Mouse (Mus musculus) MEL (cell line): ENCODE measurements around the gene Kcnj6. TPM values are rescaled to one million over a fixed set of nuclear protein-coding genes. Genes with fewer than 3 reads are reported as not detected.

Experiments used
- DNase-seq: peaks from one replicate; pipeline ENCODE4 v3.0.0; 2011; ENCODE audit warnings: low read depth, low spot score
- H3K27ac ChIP-seq: 2 replicates; pipeline ENCODE4 v1.5.1; 2012; ENCODE audit warnings: low read depth, mild to moderate bottlenecking, control low read depth, low read length, moderate library complexity; ENCODE audit not compliant: control insufficient read depth
- H3K27me3 ChIP-seq, 2 experiments: fragments of 150-350 bp in 1 of 2; sonication (generic) in 1 of 2; 2 replicates each; pipeline ENCODE4 v1.6.1; 2012; ENCODE audit warnings: low read length in 2 of 2, mild to moderate bottlenecking in 2 of 2, improper control_type of control experiment in 1 of 2, moderate library complexity in 1 of 2; ENCODE audit not compliant: insufficient read depth in 2 of 2, control insufficient read depth in 1 of 2
- H3K36me3 ChIP-seq, 2 experiments: 2 replicates each; pipeline ENCODE4 v1.6.1; 2012 to 2014; ENCODE audit warnings: low read length in 2 of 2, improper control_type of control experiment in 1 of 2, inconsistent platforms in 1 of 2, mild to moderate bottlenecking in 1 of 2; ENCODE audit not compliant: insufficient read depth in 2 of 2, control insufficient read depth in 1 of 2
- H3K4me1 ChIP-seq, 2 experiments: fragments of 150-350 bp in 1 of 2; sonication (generic) in 1 of 2; 2 replicates each; pipeline ENCODE4 v1.6.1; 2012; ENCODE audit warnings: low read length in 2 of 2, improper control_type of control experiment in 1 of 2, mild to moderate bottlenecking in 1 of 2; ENCODE audit not compliant: insufficient read depth in 2 of 2, control insufficient read depth in 1 of 2
- H3K4me3 ChIP-seq, 2 experiments: fragments of 150-350 bp in 1 of 2; sonication (generic) in 1 of 2; 2 replicates each; pipeline ENCODE4 v1.5.1; 2012; ENCODE audit warnings: low read depth in 2 of 2, low read length in 2 of 2, mild to moderate bottlenecking in 2 of 2, moderate library complexity in 2 of 2, control low read depth in 1 of 2, improper control_type of control experiment in 1 of 2; ENCODE audit not compliant: control insufficient read depth in 1 of 2, insufficient read depth in 1 of 2
- H3K79me2 ChIP-seq: 2 replicates; pipeline ENCODE4 v1.6.1; 2012; ENCODE audit warnings: mild to moderate bottlenecking, low read length, moderate library complexity; ENCODE audit not compliant: control insufficient read depth, poor library complexity, insufficient read depth
- H3K9ac ChIP-seq: 2 replicates; pipeline ENCODE4 v1.6.1; 2012; ENCODE audit warnings: low read depth, mild to moderate bottlenecking, control low read depth, low read length, moderate library complexity; ENCODE audit not compliant: control insufficient read depth, poor library complexity, severe bottlenecking
- H3K9me3 ChIP-seq: fragments of 150-350 bp; sonication (generic); replicated peaks from 2 replicates; pipeline ENCODE4 v1.6.1; 2012; ENCODE audit warnings: mild to moderate bottlenecking, low read length, improper control_type of control experiment, moderate library complexity; ENCODE audit not compliant: insufficient read depth
- CHD1 ChIP-seq: IDR thresholded peaks from 2 replicates; pipeline ENCODE4 v1.6.1; 2012; ENCODE audit warnings: low read depth, mild to moderate bottlenecking, inconsistent platforms, low read length, improper control_type of control experiment
- E2F4 ChIP-seq: IDR thresholded peaks from 2 replicates; pipeline ENCODE4 v1.6.1; 2011; ENCODE audit warnings: low read depth, low read length, improper control_type of control experiment, borderline replicate concordance
- HCFC1 ChIP-seq: IDR thresholded peaks from 2 replicates; pipeline ENCODE4 v1.6.1; 2012; ENCODE audit warnings: low read depth, mild to moderate bottlenecking, inconsistent platforms, low read length, improper control_type of control experiment, moderate library complexity
- KAT2A ChIP-seq: conservative IDR thresholded peaks from 2 replicates; pipeline ENCODE4 v1.6.1; 2012; ENCODE audit warnings: low read depth, low read length, improper control_type of control experiment, inconsistent platforms
- MEF2A ChIP-seq: IDR thresholded peaks from 2 replicates; pipeline ENCODE4 v1.6.1; 2014; ENCODE audit warnings: low read depth, mild to moderate bottlenecking, inconsistent platforms, low read length, improper control_type of control experiment; ENCODE audit not compliant: poor library complexity, insufficient replicate concordance, severe bottlenecking; ENCODE audit errors: extremely low read depth
- MXI1 ChIP-seq: IDR thresholded peaks from 2 replicates; pipeline ENCODE4 v1.6.1; 2011; ENCODE audit warnings: mild to moderate bottlenecking, low read depth, low read length, improper control_type of control experiment
- MYB ChIP-seq: IDR thresholded peaks from 2 replicates; pipeline ENCODE4 v1.6.1; 2011; ENCODE audit warnings: mild to moderate bottlenecking, low read depth, low read length, improper control_type of control experiment
- NELFE ChIP-seq: IDR thresholded peaks from 2 replicates; pipeline ENCODE4 v1.6.1; 2011; ENCODE audit warnings: low read depth, low read length, improper control_type of control experiment
- NRF1 ChIP-seq: IDR thresholded peaks from 2 replicates; pipeline ENCODE4 v1.6.1; 2014; ENCODE audit warnings: low read depth, mild to moderate bottlenecking, inconsistent platforms, low read length, improper control_type of control experiment, moderate library complexity; ENCODE audit not compliant: poor library complexity, insufficient read depth, severe bottlenecking
- POLR2A ChIP-seq, 2 experiments: IDR thresholded peaks; 2 replicates each; pipeline ENCODE4 v1.6.1; 2011 to 2012; ENCODE audit warnings: low read length in 2 of 2, mild to moderate bottlenecking in 2 of 2, control low read depth in 1 of 2, improper control_type of control experiment in 1 of 2, low read depth in 1 of 2, moderate library complexity in 1 of 2; ENCODE audit not compliant: control insufficient read depth in 1 of 2, insufficient read depth in 1 of 2, poor library complexity in 1 of 2
- POLR2AphosphoS2 ChIP-seq: IDR thresholded peaks from 2 replicates; pipeline ENCODE4 v1.6.1; 2011; ENCODE audit warnings: low read length, improper control_type of control experiment
- POLR2AphosphoS5 ChIP-seq: IDR thresholded peaks from 2 replicates; pipeline ENCODE4 v1.6.1; 2012; ENCODE audit warnings: low read depth, borderline replicate concordance, mild to moderate bottlenecking, inconsistent platforms, low read length, moderate library complexity, mixed read lengths
- SIN3A ChIP-seq: IDR thresholded peaks from 2 replicates; pipeline ENCODE4 v1.6.1; 2012; ENCODE audit warnings: low read length, improper control_type of control experiment, inconsistent platforms
- TAL1 ChIP-seq: IDR thresholded peaks from 2 replicates; pipeline ENCODE4 v1.6.1; 2012; ENCODE audit warnings: mild to moderate bottlenecking, inconsistent platforms, low read length, moderate library complexity, mixed read lengths
- TCF12 ChIP-seq: IDR thresholded peaks from 2 replicates; pipeline ENCODE4 v1.6.1; 2014; ENCODE audit warnings: low read depth, mild to moderate bottlenecking, inconsistent platforms, low read length, improper control_type of control experiment, moderate library complexity
- USF1 ChIP-seq: IDR thresholded peaks from 2 replicates; pipeline ENCODE4 v1.6.1; 2014; ENCODE audit warnings: low read depth, mild to moderate bottlenecking, inconsistent platforms, low read length, improper control_type of control experiment, moderate library complexity
- USF2 ChIP-seq, 2 experiments: IDR thresholded peaks; 2 replicates each; pipeline ENCODE4 v1.6.1; 2011 to 2012; ENCODE audit warnings: improper control_type of control experiment in 2 of 2, low read length in 2 of 2, borderline replicate concordance in 1 of 2, inconsistent platforms in 1 of 2, low read depth in 1 of 2, mild to moderate bottlenecking in 1 of 2; ENCODE audit not compliant: insufficient read depth in 1 of 2
- ZC3H11A ChIP-seq: IDR thresholded peaks from 2 replicates; pipeline ENCODE4 v1.6.1; 2012; ENCODE audit warnings: low read depth, mild to moderate bottlenecking, inconsistent platforms, low read length, improper control_type of control experiment
- polyA plus RNA-seq, 2 experiments: library from polyadenylated mRNA; stranded (reverse) in 1 of 2; unstranded in 1 of 2; fragments of >175 nt in 1 of 2; fragments of >200 nt in 1 of 2; gene quantifications; 2 replicates each; pipeline versions ENCODE4 v1.2.1 to v1.2.4; 2012; ENCODE audit warnings: low replicate concordance in 2 of 2, low read depth in 1 of 2; ENCODE audit not compliant: insufficient read length in 2 of 2, insufficient read depth in 1 of 2, missing spikeins in 1 of 2
- total RNA-seq: library from RNA; depleted of rRNA; stranded (reverse); fragments of 300-350 nt; gene quantifications from 2 replicates; pipeline ENCODE4 v1.2.3, GENCODE M21; 2012

Gene Kcnj6
- total and polyA plus RNA-seq, 3 experiments, result not detected

GRCm38 (mm10) chr16:94994148-94994547 is 3.4 kb downstream of the Kcnj6 start (continued):
- TF ChIP-seq MEF2A, result no peak
- no peak for TF ChIP-seq E2F4

DNA sequence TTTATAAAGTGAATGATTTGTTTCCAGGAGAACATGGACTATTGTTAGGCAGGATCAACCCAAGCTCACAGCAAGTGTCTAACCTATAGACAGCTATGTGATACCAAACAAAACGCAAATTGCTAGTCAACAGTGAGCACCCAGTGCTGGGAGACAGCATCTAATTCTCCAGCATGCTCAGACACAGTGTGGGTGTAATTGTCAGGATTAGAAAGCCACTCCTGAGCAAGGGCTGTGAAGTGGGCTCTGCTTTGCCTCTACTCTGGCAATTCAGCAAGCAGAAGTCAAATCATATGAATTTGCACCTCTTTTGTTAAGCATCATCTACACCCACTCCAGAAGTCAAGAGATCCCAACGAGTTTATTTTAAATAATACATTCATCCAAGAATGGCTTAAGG is 7.4 kb downstream of the Kcnj6 start:
- Histone ChIP-seq H3K9me3 (no peaks in the 10 kb centered on the region), H3K4me3 (no peak overlapping the region), H3K27me3 (no peaks in the 10 kb centered on the region), H3K9ac (no peak overlapping the region), H3K4me1 (no peaks in the 10 kb centered on the region), H3K36me3 (no peaks in the 10 kb centered on the region), H3K79me2 (no peaks in the 10 kb centered on the region), H3K27ac (no peak overlapping the region)
- no peak for DNase-seq
- TF ChIP-seq USF1 (no peak), NRF1 (no peak), ZC3H11A (no peak), MYB (no peak), USF2 (IDR thresholded peaks at IDR 0.05; ENCODE audit: borderline replicate concordance in 1 of 2, insufficient read depth in 1 of 2, low read depth in 1 of 2, low read length in 2 of 2) (no peak), POLR2A (IDR thresholded peaks at IDR 0.05; ENCODE audit: control insufficient read depth in 1 of 2, insufficient read depth in 1 of 2, low read depth in 1 of 2, low read length in 2 of 2, poor library complexity in 1 of 2) (no peak), E2F4 (no peak), NELFE (no peak), MXI1 (no peak), CHD1 (no peak), MEF2A (no peak), POLR2AphosphoS5 (no peak), HCFC1 (no peak)

- Histone ChIP-seq H3K4me1 (no peaks in the 10 kb centered on the region), H3K9ac (no peak overlapping the region), H3K36me3 (no peaks in the 10 kb centered on the region), H3K79me2 (no peaks in the 10 kb centered on the region), H3K27ac (no peak overlapping the region), H3K27me3 (no peaks in the 10 kb centered on the region), H3K4me3 (no peak overlapping the region), H3K9me3 (no peaks in the 10 kb centered on the region)
- no peak for DNase-seq
- no peak for TF ChIP-seq SIN3A
- no peak for TF ChIP-seq POLR2AphosphoS5
- TF ChIP-seq TCF12, result no peak
- TF ChIP-seq TAL1, result no peak
- no peak for TF ChIP-seq POLR2AphosphoS2
- TF ChIP-seq KAT2A, result no peak
These were observed 10.8 kb downstream of the Kcnj6 start for GRCm38 (mm10) chr16:94986731-94987130.
